Mouse (Mus musculus): Measurements from ENCODE around the gene Plekho1.
A peak's percentile ranks its signal among the peaks of the same experiment; 100 is the strongest.
"Not testable (repeated sequence)": the region's sequence is repeated elsewhere in the genome, so short reads cannot be mapped to it uniquely, and the experiment has no call there.

Plekho1 gene

DNA sequence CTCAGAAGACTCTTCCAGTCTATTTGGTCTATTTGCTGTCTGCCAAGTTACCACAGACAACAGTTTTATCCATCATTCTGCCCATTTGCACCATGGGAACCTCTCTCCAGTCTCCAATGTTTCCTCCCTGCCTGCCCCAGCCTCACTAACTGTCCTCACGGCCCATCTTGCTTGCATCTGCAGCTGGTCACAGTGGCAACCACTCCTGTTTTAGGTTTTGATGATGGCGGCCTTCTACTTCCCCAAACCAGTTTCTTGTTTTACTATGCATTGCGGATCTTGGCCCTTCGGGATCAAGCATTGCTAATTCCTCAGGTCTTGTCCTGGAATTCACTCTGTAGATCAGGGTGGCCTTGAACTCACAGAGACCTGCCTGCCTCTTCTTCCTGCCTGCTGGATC lies 13.7 kb downstream of the Plekho1 start:
- DNase-seq (ENCODE audit: low read depth in 2 of 2, low spot score in 2 of 2), result no peak

DNA sequence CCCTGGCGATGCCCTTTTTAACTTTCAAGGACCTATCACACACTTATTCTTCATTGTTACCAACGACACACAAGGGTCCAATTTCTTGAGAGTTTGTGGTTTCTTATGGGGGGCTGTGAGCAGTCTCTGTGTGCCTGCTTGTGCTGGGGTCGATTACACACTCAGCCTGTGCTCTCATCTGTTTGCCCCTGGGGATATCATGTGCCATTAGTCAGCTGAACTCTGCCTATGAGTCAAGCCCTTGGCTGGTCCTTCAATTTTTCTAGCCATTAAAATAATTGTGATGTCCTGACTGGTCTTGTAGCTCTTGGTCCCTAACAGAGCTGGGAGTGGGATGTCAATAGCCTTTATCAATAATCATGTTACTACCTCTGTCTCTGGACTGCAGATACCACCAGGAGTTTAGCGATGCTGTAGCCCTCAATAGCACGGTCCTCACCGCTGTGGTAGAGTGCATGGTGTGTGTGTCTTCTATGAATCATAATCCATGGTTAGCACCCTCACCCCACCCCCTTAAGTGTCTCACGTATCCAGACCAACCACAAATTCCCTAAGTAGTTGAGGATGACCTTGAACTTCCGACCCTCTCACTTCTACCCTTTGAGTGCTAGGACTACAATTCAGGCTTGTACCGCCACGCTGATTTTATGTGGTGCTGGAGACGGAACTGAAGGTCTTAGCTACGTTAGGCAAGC lies 15.4 kb downstream of the Plekho1 start:
- no peak for DNase-seq (ENCODE audit: low read depth in 2 of 2, low spot score in 2 of 2)

DNA sequence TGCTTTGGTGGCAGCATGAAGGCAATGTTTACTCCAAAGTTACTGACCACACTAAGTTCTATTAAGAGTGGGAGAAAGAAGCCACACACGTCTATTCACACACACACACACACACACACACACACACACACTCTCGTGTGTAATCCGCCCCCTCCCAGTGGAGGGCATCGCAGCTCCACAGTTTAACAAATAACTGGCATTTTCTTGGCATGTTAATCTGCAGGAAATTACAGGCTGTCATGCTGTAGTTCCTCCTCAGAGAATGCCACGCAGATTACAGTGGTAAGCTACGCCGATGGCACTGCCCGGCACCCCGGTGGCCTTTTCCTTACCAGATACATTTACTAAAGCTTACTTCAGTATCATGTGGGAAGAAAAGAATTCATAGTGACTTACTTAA lies 17.5 kb downstream of the Plekho1 start:
- no peak for DNase-seq (ENCODE audit: low read depth in 2 of 2, low spot score in 2 of 2)

DNA sequence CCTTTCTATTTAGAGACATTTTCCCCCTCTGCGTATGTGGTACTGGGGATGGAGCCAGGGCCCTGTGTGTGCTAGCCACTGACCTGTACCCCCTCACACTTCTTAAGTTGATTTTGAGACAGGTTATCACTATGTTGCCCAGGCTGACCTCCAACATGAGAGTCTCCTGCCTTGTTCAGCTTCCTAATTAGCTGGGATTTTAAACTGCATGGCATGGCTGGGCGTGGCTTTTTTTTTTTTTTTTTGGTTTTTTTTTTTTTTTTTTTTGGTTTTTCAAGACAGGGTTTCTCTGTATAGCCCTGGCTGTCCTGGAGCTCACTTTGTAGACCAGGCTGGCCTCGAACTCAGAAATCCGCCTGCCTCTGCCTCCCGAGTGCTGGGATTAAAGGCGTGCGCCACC lies 18.2 kb downstream of the Plekho1 start:
- DNase-seq (ENCODE audit: low read depth in 2 of 2, low spot score in 2 of 2), result not testable (repeated sequence)

DNA sequence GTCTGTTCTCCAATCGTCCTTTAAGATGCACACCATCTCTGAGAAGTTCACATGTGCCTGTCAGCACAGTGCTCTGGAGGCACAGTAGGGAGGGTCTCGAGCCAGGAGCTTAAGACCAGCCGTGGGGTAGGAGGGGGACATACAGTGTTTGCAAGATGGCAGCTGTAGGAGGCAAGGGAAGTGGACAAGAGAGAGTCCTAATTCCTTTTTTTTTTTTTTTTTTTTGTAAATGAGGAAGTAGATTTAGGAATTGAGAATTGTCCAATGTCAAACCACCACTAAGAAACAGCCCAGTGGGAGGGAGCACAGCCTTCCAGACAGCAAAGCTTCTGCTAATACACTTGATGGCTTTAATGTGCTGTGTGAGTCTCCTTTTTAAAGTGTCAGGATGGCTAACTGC lies 18.7 kb downstream of the Plekho1 start:
- no peak for DNase-seq (ENCODE audit: low read depth in 2 of 2, low spot score in 2 of 2)

DNA sequence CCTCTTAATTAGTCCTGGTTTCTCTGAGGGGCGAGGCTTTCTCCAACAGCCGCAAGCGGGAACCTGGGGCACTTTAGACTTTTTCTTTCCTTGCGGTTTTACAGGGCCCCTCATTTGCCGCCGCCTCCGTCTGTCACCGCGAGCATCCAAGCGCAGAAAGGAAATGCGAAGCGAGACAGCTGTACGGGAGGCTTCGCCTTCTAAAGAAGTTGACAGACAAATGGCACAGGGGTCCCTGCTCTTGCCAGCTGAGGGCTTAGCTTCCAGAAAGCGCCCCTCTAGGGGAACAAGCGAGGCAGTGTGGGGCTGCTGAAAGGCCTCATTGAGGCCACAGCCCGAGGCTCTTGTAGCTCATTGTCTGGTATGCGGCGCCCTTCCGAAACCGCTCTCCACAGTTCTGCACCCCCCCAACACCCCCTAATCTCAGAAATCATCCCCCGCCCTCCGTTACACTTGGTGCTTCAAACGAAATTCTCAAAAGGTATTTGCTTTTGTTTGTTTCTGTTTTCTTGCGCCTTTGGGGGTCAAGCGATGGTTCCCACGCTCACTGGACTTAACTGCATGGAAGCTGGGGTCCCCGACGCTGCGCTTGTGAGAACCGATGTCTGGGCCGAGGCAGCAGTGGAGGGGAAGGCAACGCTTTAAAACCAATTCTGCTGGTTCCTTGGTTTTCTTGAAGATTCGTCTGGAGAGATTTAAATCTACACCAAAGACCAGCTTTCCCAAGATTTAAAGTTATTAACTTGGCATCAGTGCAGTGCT lies 22.7 kb downstream of the Plekho1 start:
- peak in 1 of 2 experiments; percentile 56 for DNase-seq (ENCODE audit: low read depth in 2 of 2, low spot score in 2 of 2)

DNA sequence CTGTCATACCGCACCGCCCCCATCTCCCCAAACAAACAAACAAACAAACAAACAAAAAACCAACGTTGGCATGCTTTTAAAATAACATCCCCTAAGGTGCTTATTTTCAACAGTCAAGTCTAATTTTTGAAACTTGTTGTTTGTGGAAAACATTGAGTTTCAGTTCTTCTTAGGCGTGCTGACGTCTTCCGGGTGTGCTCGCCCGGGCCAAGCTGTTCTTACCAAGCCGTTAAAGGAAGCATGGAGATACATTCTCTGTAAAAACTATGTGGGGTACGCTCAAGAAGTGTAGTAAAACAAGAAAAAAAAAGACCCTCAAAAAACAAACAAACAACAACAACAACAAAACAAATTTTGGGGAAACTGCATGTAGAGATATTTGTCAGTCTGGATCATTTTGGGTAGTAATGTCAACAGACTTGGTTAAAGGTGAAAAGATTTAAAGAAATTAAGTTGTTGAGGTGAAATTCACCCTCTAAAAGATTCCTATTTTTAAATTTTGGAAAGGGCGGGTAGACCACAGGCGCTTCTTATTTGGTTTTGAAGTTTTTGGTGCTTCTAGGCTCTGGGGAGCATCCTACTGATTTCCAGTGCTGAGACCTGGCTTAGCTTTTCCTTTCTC lies 23.4 kb downstream of the Plekho1 start:
- no peak for DNase-seq (ENCODE audit: low read depth in 2 of 2, low spot score in 2 of 2)

DNA sequence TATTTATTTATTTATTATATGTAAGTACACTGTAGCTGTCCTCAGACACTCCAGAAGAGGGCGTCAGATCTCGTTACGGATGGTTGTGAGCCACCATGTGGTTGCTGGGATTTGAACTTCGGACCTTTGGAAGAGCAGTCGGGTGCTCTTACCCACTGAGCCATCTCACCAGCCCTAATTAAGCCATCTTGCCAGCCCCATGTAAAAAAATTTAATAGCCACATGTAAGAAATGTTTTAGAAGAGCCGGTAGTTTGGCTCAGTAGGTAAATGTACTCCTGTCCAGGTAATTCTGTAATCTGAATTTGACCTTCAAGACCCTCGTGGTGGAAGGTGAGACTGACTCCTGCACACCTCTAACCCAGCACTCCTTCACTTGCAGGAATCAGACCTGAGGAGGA lies 25.1 kb downstream of the Plekho1 start:
- DNase-seq (ENCODE audit: low read depth in 2 of 2, low spot score in 2 of 2), result not testable (repeated sequence)

DNA sequence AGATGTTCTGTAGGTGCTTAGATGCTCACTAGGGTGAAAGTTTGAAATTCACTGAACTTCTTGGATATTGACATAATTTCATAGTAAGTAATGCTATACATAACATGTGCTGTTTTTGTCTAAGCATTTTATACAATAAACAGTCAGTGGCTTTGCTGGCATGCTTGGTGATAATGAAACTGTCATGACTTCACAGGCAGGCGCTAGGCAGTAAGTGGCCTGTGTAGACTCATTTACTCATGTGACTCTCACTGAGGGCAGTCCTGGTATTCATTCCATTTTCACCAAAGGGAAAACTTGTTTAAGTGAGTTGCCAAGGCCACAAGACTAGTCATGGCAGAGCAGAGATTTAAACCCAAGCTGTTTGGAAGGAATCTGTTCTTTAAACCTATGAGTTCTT lies 26.5 kb downstream of the Plekho1 start:
- no peak for DNase-seq (ENCODE audit: low read depth in 2 of 2, low spot score in 2 of 2)

DNA sequence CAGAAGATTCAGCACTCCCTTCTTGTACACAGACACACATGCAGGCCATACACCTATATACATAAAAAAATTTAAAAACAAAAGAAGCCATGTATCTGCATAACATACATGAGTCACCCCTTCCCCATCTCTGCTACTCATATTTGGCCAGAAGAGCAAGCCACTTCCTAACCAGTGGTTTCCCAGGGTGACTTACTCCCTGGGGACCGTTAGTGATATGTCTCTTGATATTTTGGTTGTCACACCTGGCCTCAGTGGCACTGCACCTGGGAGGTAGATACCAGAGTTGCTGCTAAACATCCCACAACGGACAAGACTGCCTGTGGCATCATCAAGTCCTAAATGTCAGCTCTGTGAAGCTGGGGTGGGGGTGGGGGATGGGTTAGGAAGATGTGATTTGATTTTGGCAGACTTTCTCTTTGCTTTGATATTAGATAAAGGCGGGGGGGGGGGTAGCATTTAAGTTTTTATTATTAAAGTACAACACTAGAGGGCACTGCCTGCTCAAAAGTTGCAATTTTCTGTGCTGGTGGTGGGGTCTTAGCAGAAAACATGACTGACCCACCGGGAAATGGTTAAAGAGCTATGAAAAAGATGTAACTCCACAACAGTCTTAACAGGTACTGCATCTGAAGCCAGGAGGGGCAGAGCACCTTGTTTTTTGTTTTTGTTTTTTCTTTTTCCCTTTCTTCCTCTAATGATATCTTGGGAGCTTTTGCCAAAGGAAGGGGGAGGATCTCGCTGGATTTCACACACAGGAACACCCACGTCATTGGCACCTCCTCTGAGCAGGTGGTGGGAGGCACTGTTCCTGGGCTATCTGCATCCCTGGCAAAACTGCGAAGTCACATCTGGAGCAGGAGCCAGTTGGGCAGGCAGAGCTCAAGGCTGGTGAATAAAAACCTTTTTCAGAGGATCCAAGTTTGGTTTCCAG lies 30.0 kb downstream of the Plekho1 start:
- no peak for DNase-seq (ENCODE audit: low read depth in 2 of 2, low spot score in 2 of 2)

DNA sequence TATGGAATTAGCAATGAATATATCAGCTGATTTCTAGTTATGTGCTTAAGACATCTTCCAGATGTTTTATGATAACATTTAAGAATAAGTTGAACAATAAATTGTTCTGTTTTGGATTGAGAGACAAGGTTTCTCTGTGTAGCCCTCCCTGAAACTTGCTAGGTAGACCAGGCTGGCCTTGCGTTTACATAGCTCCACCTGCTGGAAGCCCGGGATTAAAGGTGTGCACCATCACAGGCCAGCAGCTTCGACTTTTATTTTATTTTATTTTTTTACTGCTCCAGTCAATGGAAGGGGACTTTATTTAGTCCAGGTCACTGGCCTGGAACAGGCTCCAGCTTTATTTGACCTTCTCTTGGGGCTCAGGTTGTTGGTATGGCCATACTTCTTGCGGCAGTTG lies 32.1 kb downstream of the Plekho1 start:
- peak; percentile 42 to 46 for DNase-seq (ENCODE audit: low read depth in 2 of 2, low spot score in 2 of 2)

DNA sequence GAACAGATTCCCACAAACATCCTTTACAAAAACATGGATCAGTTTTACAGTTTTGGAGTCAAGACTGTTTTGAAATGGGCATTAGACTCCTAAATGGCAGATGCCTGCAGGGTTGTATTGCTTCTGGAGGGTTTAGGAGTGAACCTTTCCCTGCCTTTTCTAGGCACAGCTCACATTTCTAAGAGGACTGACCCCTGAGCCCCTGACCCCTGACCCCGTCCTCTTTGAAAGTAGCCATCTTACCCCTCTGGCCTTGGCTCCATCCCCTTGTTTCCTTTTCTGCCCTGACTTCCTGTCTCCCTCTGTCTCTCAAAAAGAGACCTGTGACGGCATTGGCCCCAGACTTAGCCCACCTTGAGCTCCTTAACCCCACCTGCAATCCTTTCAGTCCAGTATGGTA lies 32.6 kb downstream of the Plekho1 start:
- no peak for DNase-seq (ENCODE audit: low read depth in 2 of 2, low spot score in 2 of 2)

DNA sequence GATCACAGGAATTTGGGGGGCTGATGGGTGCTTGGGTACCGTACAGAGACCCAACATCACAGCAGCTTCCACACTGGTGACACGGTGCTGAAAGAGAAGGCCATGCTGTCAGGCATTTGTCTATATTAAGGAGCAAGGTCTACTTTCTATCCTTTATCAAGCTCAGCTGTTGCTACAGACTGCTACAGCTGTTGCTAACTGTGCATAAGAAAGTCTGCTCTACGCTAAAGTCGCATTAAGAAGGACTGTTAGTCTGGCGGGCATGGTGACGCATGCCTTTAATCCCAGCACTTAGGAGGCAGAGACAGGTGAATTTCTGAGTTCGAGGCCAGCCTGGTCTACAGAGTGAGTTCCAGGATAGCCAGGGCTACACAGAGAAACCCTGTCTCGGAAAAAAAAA lies 33.6 kb downstream of the Plekho1 start:
- not testable (repeated sequence) for DNase-seq (ENCODE audit: low read depth in 2 of 2, low spot score in 2 of 2)

DNA sequence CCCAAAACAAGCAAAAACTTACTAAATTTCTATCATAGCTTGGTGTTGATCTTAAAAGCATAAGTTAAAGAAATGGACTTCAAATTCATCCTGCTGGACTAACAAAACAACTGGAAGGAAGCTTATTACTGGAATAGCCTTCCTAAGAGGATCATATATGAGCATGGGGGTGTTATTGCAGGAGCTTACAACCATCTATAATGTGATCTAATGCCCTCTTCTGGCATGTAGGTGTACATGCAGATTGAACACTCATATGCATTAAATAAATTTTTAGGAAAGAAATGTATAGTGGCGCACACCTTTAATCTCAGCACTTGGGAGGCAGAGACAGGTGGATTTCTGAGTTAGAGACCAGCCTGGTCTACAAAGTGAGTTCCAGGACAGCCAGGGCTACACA lies 36.0 kb downstream of the Plekho1 start:
- DNase-seq (ENCODE audit: low read depth in 2 of 2, low spot score in 2 of 2), result no peak

DNA sequence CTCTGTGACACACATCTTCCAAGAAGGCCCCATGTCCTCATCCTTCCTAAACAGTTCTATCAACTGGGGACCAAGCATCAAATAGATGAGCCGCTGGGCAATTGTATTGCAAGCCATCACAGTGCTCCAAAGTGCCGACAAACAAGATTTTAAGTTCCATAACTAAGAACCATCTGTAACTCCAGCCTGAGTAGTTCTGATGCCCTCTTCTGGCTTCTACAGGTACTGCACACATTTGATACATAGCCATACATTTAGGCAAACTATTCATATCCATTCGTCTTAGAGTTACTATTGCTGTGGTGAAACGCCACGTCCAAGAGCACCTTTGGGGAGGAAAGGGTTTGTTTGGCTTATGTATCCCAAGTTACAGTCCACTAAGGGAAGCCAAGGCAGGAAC lies 36.7 kb downstream of the Plekho1 start:
- peak in 1 of 2 experiments; percentile 53 for DNase-seq (ENCODE audit: low read depth in 2 of 2, low spot score in 2 of 2)

DNA sequence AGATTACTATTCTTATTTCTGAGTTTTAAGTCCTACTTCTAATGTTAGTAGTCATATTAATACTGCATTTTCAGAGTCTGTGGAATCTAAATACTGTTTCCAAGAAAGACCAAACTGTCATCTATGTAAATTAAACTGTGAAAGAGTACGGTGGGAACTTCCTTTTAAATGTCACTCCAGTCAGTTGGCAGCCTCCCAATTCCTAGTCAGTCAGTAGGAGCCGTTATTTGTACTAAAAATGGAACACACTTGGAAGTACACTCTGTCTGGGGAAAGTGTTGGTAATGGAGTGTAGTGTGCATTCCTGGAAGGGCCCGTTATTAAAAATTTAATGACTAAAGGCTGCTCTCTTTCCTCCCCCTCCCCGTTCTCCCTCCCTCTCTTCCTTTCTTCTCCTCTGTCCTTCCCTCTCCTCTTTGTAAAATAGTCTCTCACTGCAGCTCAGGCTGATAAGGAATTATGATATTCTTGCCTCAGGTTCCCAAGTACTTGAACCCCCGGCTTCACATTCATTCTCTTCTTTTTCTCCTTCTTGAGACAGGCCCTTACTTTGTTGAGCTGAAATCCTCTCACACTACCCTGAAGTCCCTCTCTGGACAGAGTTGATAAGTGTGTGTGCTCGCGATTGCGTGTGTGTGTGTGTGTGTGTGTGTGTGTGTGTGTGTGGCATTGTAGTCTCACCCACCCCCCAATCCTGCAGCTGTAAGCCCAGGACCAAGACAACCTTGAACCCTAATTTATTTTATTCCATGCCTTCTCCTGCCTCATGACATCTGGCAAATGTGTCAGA lies 38.2 kb downstream of the Plekho1 start:
- no peak for DNase-seq (ENCODE audit: low read depth in 2 of 2, low spot score in 2 of 2)

DNA sequence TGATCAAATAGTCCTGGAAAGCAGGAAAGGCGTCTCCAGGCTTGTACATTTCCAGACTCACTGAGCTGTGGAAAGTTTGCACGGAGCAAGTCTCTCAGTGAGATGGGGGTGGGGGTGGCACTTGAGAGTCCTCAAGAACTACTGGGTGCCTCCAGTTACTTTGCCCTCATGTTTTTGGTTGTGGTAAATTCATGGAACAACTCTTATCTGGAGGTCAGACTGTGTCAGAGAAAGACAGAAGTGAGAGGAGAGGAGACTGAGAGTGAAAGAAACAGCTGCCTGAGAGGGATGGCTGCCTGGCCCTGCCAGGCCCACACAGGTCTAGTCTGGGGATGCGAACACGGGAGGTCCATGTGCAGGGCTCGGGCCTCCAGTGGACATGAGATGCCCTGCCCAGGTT lies 40.5 kb downstream of the Plekho1 start:
- no peak for DNase-seq (ENCODE audit: low read depth in 2 of 2, low spot score in 2 of 2)

DNA sequence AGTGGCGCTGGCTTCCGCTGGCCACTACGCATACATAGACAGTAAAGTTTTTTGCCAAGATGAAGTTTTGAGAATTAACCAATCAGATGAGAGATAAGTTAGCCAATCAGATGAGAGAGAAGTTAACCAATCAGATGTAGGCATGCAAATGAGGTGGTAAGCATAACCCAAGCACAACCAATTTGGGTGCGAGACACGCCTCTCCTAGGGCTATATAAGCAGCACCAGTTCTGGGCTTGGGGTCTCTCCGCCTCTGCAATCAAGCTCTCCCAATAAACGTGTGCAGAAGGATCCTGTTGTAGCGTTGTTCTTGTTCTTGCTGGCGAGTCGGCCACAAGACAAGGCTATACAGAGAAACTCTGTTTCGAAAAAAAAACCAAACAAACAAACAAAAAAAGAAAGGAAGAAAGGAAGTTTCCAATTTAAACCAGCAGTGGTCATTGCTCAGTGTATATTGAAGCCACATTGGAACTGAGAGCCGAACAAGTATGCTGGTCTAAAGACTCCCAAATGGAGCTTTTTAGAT lies 41.1 kb downstream of the Plekho1 start:
- not testable (repeated sequence) for DNase-seq (ENCODE audit: low read depth in 2 of 2, low spot score in 2 of 2)

DNA sequence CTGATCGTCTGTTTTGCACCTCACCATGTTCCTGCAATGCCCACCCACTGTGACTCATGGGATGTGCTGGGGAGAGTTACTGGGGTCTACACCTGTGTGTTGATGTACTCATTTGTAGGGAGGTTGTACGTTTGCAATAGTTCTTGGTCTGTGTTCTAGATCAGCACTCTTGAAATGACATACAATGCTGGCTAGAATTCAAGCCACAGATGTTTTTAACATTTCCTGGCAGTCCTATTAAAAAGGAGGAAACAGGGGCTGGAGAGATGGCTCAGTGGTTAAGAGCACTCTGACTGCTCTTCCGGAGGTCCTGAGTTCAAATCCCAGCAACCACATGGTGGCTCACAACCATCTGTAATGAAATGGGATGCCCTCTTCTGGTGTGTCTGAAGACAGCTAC lies 42.3 kb downstream of the Plekho1 start:
- DNase-seq (ENCODE audit: low read depth in 2 of 2, low spot score in 2 of 2), result no peak

DNA sequence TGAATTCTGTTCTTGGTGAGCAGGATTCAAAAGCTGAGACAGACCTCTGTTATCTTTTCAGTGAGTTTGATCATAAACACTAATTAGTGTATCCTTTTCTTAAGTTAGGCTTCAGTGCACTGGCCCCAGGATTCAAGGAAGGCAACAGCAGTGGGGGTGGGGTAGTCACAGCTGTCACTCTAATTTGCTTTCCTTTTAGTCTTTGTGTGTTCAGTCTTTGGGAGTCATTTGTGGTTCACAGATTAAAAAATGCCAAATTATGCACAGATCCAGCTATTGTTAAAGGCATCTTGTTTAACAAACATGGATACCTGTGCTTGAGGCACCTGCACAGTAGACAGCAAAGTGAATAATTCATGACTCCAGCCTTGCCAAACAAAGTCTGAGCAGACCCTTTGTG lies 42.8 kb downstream of the Plekho1 start:
- DNase-seq (ENCODE audit: low read depth in 2 of 2, low spot score in 2 of 2), result no peak

Data from CD8-positive naive resting alpha-beta T cell, adult 2 months (primary cell).